Mouse (Mus musculus) heart, adult 2 months (tissue): ENCODE data around the gene Vps26c.

Source experiments
- CTCF ChIP-seq: fragments of 200-600 bp; IDR thresholded peaks from 2 replicates; pipeline ENCODE4 v1.8.1; 2022; ENCODE audit warnings: antibody characterized with exemption, mild to moderate bottlenecking, moderate library complexity
- POLR2A ChIP-seq: fragments of 200-500 bp; IDR thresholded peaks from 2 replicates; pipeline ENCODE4 v1.6.1; 2011; ENCODE audit warnings: mild to moderate bottlenecking, low read depth, low read length, control low read depth; ENCODE audit not compliant: insufficient read depth

GRCm38 (mm10) chr16:94555346-94555745 lies 28.7 kb upstream of the Vps26c start:
- TF ChIP-seq POLR2A (no peak), CTCF (no peak)
